Mouse (Mus musculus) erythroblast, embryonic 14.5 days (primary cell): Measurements from ENCODE around the gene Fzd9. TPM values are rescaled to one million over a fixed set of nuclear protein-coding genes. Genes with fewer than 3 reads are reported as not detected.
"Not testable (repeated sequence)": the region's sequence is repeated elsewhere in the genome, so short reads cannot be mapped to it uniquely, and the experiment has no call there.

Experiments
- H3K27me3 ChIP-seq: 2 replicates; pipeline ENCODE4 v1.6.1; 2012; ENCODE audit warnings: inconsistent platforms; ENCODE audit not compliant: control insufficient read depth
- H3K36me3 ChIP-seq: 2 replicates; pipeline ENCODE4 v1.6.1; 2012; ENCODE audit warnings: mild to moderate bottlenecking, inconsistent platforms; ENCODE audit not compliant: control insufficient read depth
- H3K4me1 ChIP-seq: 2 replicates; pipeline ENCODE4 v1.6.1; 2012; ENCODE audit warnings: inconsistent platforms; ENCODE audit not compliant: control insufficient read depth
- H3K4me3 ChIP-seq: replicated peaks from 2 replicates; pipeline ENCODE3; 2012; ENCODE audit warnings: moderate library complexity, mild to moderate bottlenecking, inconsistent platforms
- H3K9me3 ChIP-seq: 2 replicates; pipeline ENCODE4 v1.6.1; 2012; ENCODE audit warnings: low read length, inconsistent platforms, mixed read lengths; ENCODE audit not compliant: control insufficient read depth
- GATA1 ChIP-seq: IDR thresholded peaks from 2 replicates; pipeline ENCODE4 v1.6.1; 2012; ENCODE audit warnings: low read length, inconsistent platforms, mixed read lengths
- TAL1 ChIP-seq: IDR thresholded peaks from 3 replicates; pipeline ENCODE4 v1.6.1; 2012; ENCODE audit warnings: low read length, inconsistent platforms, mixed read lengths
- polyA plus RNA-seq: library from polyadenylated mRNA; stranded (reverse); fragments of >175 nt; gene quantifications from 2 replicates; pipeline ENCODE4 v1.2.3, GENCODE M21; 2012

Gene Fzd9
- polyA plus RNA-seq, 1 experiment = 0.01 TPM

- no peak for TF ChIP-seq GATA1
- TF ChIP-seq TAL1 = no peak
- H3K36me3 ChIP-seq = peaks cover 100% of the 10 kb centered on the region
- H3K4me1 ChIP-seq = no peaks in the 10 kb centered on the region
- H3K27me3 ChIP-seq = no peaks in the 10 kb centered on the region
- H3K4me3 ChIP-seq = no peak overlapping the region
- H3K9me3 ChIP-seq = no peaks in the 10 kb centered on the region
Observed at GRCm38 (mm10) chr5:135238832-135239231, 12.2 kb downstream of the Fzd9 start.

GRCm38 (mm10) chr5:135236571-135236970 is 14.5 kb downstream of the Fzd9 start:
- no peaks in the 10 kb centered on the region for H3K9me3 ChIP-seq
- peaks cover 100% of the 10 kb centered on the region for H3K36me3 ChIP-seq
- H3K4me3 ChIP-seq = no peak overlapping the region
- no peaks in the 10 kb centered on the region for H3K27me3 ChIP-seq
- TF ChIP-seq TAL1 (no peak), GATA1 (no peak)
- H3K4me1 ChIP-seq = no peaks in the 10 kb centered on the region

- no peaks in the 10 kb centered on the region for H3K9me3 ChIP-seq
- TF ChIP-seq GATA1 (no peak), TAL1 (no peak)
Observed at GRCm38 (mm10) chr5:135233166-135233920, 17.7 kb downstream of the Fzd9 start.

GRCm38 (mm10) chr5:135230186-135230585 is 20.8 kb downstream of the Fzd9 start:
- no peak for TF ChIP-seq GATA1
- no peak for TF ChIP-seq TAL1
- Histone ChIP-seq H3K4me1 (no peaks in the 10 kb centered on the region), H3K27me3 (no peaks in the 10 kb centered on the region), H3K4me3 (no peak overlapping the region), H3K36me3 (peaks cover 97% of the 10 kb centered on the region), H3K9me3 (no peaks in the 10 kb centered on the region)

More at GRCm38 (mm10) chr5:135233166-135233920, 17.7 kb downstream of the Fzd9 start:
- Histone ChIP-seq H3K4me3 (no peak overlapping the region), H3K36me3 (peaks cover 98% of the 10 kb centered on the region), H3K4me1 (no peaks in the 10 kb centered on the region), H3K27me3 (no peaks in the 10 kb centered on the region)

GRCm38 (mm10) chr5:135225879-135226278 is 25.2 kb downstream of the Fzd9 start:
- H3K4me3 ChIP-seq, H3K9me3 ChIP-seq, H3K4me1 ChIP-seq, H3K27me3 ChIP-seq: not testable (repeated sequence)
- H3K36me3 ChIP-seq = peaks cover 98% of the 10 kb centered on the region

- no peaks in the 10 kb centered on the region for H3K27me3 ChIP-seq
- peaks cover 99% of the 10 kb centered on the region for H3K36me3 ChIP-seq
- no peak overlapping the region for H3K4me3 ChIP-seq
- H3K4me1 ChIP-seq = no peaks in the 10 kb centered on the region
- no peaks in the 10 kb centered on the region for H3K9me3 ChIP-seq
- no peak for TF ChIP-seq GATA1
- no peak for TF ChIP-seq TAL1
Observed at GRCm38 (mm10) chr5:135224169-135224568, 26.9 kb downstream of the Fzd9 start.

GRCm38 (mm10) chr5:135222066-135222465 is 29.0 kb downstream of the Fzd9 start:
- no peaks in the 10 kb centered on the region for H3K27me3 ChIP-seq
- H3K9me3 ChIP-seq = no peaks in the 10 kb centered on the region
- H3K4me1 ChIP-seq = no peaks in the 10 kb centered on the region
- no peak overlapping the region for H3K4me3 ChIP-seq
- H3K36me3 ChIP-seq = peaks cover 99% of the 10 kb centered on the region
- no peak for TF ChIP-seq TAL1
- no peak for TF ChIP-seq GATA1

- no peaks in the 10 kb centered on the region for H3K4me1 ChIP-seq
- no peak for TF ChIP-seq GATA1
- TF ChIP-seq TAL1 = no peak
- H3K27me3 ChIP-seq = no peaks in the 10 kb centered on the region
- H3K9me3 ChIP-seq = no peaks in the 10 kb centered on the region
- no peak overlapping the region for H3K4me3 ChIP-seq
- peaks cover 99% of the 10 kb centered on the region for H3K36me3 ChIP-seq
Observed at GRCm38 (mm10) chr5:135220941-135221340, 30.1 kb downstream of the Fzd9 start.

GRCm38 (mm10) chr5:135216871-135217270 is 34.2 kb downstream of the Fzd9 start:
- Histone ChIP-seq H3K4me1 (no peaks in the 10 kb centered on the region), H3K9me3 (no peaks in the 10 kb centered on the region), H3K4me3 (no peak overlapping the region), H3K36me3 (peaks cover 100% of the 10 kb centered on the region), H3K27me3 (no peaks in the 10 kb centered on the region)
- no peak for TF ChIP-seq TAL1
- no peak for TF ChIP-seq GATA1

GRCm38 (mm10) chr5:135208197-135208596 is 42.8 kb downstream of the Fzd9 start:
- TF ChIP-seq TAL1 (no peak), GATA1 (no peak)

More at GRCm38 (mm10) chr5:135208197-135208596, 42.8 kb downstream of the Fzd9 start:
- no peaks in the 10 kb centered on the region for H3K9me3 ChIP-seq
- no peak overlapping the region for H3K4me3 ChIP-seq
- H3K4me1 ChIP-seq = no peaks in the 10 kb centered on the region
- H3K36me3 ChIP-seq = peaks cover 99% of the 10 kb centered on the region
- no peaks in the 10 kb centered on the region for H3K27me3 ChIP-seq
